8 mouse cellular contexts compared by ENCODE assay signal in genomic region chr7:126502023-126502741, GRCm38 (mm10). TPM values are rescaled to one million over a fixed set of nuclear protein-coding genes. Genes with fewer than 3 reads are reported as not detected.
A peak's percentile ranks its signal among the peaks of the same experiment; 100 is the strongest.
DNase-seq lines count a peak whose midpoint lies in the region; ATAC-seq and TF ChIP-seq lines count a peak whose summit lies in the region.

No protein-coding gene starts in this region.

- H3K27ac ChIP-seq in hindbrain, embryonic 10.5 days: peak overlapping the region; percentile 100
- peak overlapping the region; percentile 99 for H3K27ac ChIP-seq in lung, postnatal 0 days (ENCODE audit: low read length)

- peaks cover 42% of the 10 kb centered on the region for H3K36me3 ChIP-seq in hindbrain, embryonic 10.5 days
- H3K36me3 ChIP-seq in lung, postnatal 0 days (ENCODE audit: insufficient read depth, low read length): peaks cover 32% of the 10 kb centered on the region

- DNase-seq in Muller cell, postnatal 12 days (ENCODE audit: inconsistent ontology term): peak; percentile 100
- DNase-seq in cerebellum, adult 9-10 months: peak; percentile 93
- DNase-seq in hindbrain, embryonic 10.5 days (ENCODE audit: low spot score): peak; percentile 98
- DNase-seq in layer of hippocampus, postnatal 10 days (ENCODE audit: low spot score in 2 of 2): peak; percentile 93 to 96
- peak; percentile 98 for DNase-seq in lung, postnatal 0 days (ENCODE audit: low spot score)
- DNase-seq in ovary, postnatal 10 days (ENCODE audit: low spot score): peak; percentile 88
- peak; percentile 94 for DNase-seq in thymus, postnatal 0 days (ENCODE audit: low spot score)

- peaks cover 12% of the 10 kb centered on the region for H3K4me1 ChIP-seq in hindbrain, embryonic 10.5 days (replicated peaks)
- H3K4me1 ChIP-seq in lung, postnatal 0 days (ENCODE audit: insufficient read depth, low read depth, low read length): 0 out of 2 replicates have a peak, but pooled peaks cover 3% of the 10 kb centered on the region

- peak overlapping the region; percentile 98 for H3K4me3 ChIP-seq in hindbrain, embryonic 10.5 days
- peak overlapping the region; percentile 83 for H3K4me3 ChIP-seq in lung, postnatal 0 days (ENCODE audit: low read depth, low read length)

- peak; percentile 32; the same call in 1 of the 2 replicates for TF ChIP-seq EP300 in lung, postnatal 0 days (IDR thresholded peaks at IDR 0.05)

- no peak for TF ChIP-seq CTCF in lung, postnatal 0 days (IDR thresholded peaks at IDR 0.05)

- peak; percentile 81 for ATAC-seq in frontal cortex, adult (ENCODE audit: low TSS enrichment)
- peak; percentile 84 for ATAC-seq in lung, postnatal 0 days

- under 1% methylated on average over 57 of the region's 57 CpGs for WGBS in hindbrain, embryonic 10.5 days
- WGBS in lung, postnatal 0 days: under 1% methylated on average over 50 of the region's 57 CpGs

- H3K9ac ChIP-seq in lung, postnatal 0 days (replicated peaks; ENCODE audit: low read depth): peak overlapping the region; percentile 93

- H3K9me3 ChIP-seq in hindbrain, embryonic 10.5 days: no peaks in the 10 kb centered on the region
- H3K9me3 ChIP-seq in lung, postnatal 0 days (ENCODE audit: low read length): no peaks in the 10 kb centered on the region

- H3K4me2 ChIP-seq in lung, postnatal 0 days (replicated peaks; ENCODE audit: low read depth, low read length): peak overlapping the region; percentile 62

- no peaks in the 10 kb centered on the region for H3K27me3 ChIP-seq in hindbrain, embryonic 10.5 days (ENCODE audit: insufficient read depth, poor library complexity, severe bottlenecking)
- no peaks in the 10 kb centered on the region for H3K27me3 ChIP-seq in lung, postnatal 0 days (replicated peaks; ENCODE audit: insufficient read depth, low read length)

RNA-seq across cellular contexts. Expression of gene Atxn2l, which starts 1.1 kb away (rescaled TPM):
- polyA plus RNA-seq in hindbrain, embryonic 10.5 days (2016; fragmentation: Nextera tagmentation; extraction: Ambion mirVana): 53.4 and 66.8 TPM in 2 replicates
- 100 to 1,000 TPM; 118 to 123 TPM for total RNA-seq in layer of hippocampus, postnatal 10 days (2021)
- 22.1 and 24.5 TPM in 2 replicates for polyA plus RNA-seq in lung, postnatal 0 days (2015; fragmentation: Nextera tagmentation; extraction: Ambion mirVana)
- 37.9 and 38.5 TPM in 2 replicates for polyA plus RNA-seq in thymus, postnatal 0 days (2015; fragmentation: Nextera tagmentation; extraction: Ambion mirVana)

RNA-seq across cellular contexts. Expression of gene Tufm, which starts 15.0 kb away (rescaled TPM):
- polyA plus RNA-seq in hindbrain, embryonic 10.5 days (2016; fragmentation: Nextera tagmentation; extraction: Ambion mirVana): 156 and 169 TPM in 2 replicates
- total RNA-seq in layer of hippocampus, postnatal 10 days (2021): 100 to 1,000 TPM in 1 of 2 experiments, 10 to 100 TPM in 1; 88.2 to 106 TPM
- 47.3 and 49.7 TPM in 2 replicates for polyA plus RNA-seq in lung, postnatal 0 days (2015; fragmentation: Nextera tagmentation; extraction: Ambion mirVana)
- 95.4 and 104 TPM in 2 replicates for polyA plus RNA-seq in thymus, postnatal 0 days (2015; fragmentation: Nextera tagmentation; extraction: Ambion mirVana)

RNA-seq across cellular contexts. Expression of gene Sh2b1, which starts 27.0 kb away (rescaled TPM):
- polyA plus RNA-seq in hindbrain, embryonic 10.5 days (2016; fragmentation: Nextera tagmentation; extraction: Ambion mirVana): 54.4 and 61.0 TPM in 2 replicates
- 10 to 100 TPM; 68.1 to 69.6 TPM for total RNA-seq in layer of hippocampus, postnatal 10 days (2021)
- 25.6 and 28.6 TPM in 2 replicates for polyA plus RNA-seq in lung, postnatal 0 days (2015; fragmentation: Nextera tagmentation; extraction: Ambion mirVana)
- 37.8 and 38.6 TPM in 2 replicates for polyA plus RNA-seq in thymus, postnatal 0 days (2015; fragmentation: Nextera tagmentation; extraction: Ambion mirVana)

RNA-seq across cellular contexts. Expression of gene Atp2a1, which starts 39.3 kb away (rescaled TPM):
- polyA plus RNA-seq in hindbrain, embryonic 10.5 days (2016; fragmentation: Nextera tagmentation; extraction: Ambion mirVana): 1.1 and 3.0 TPM in 2 replicates
- total RNA-seq in layer of hippocampus, postnatal 10 days (2021): under 1 TPM; 0.09 to 0.58 TPM
- 0.14 and 0.29 TPM in 2 replicates for polyA plus RNA-seq in lung, postnatal 0 days (2015; fragmentation: Nextera tagmentation; extraction: Ambion mirVana)
- polyA plus RNA-seq in thymus, postnatal 0 days (2015; fragmentation: Nextera tagmentation; extraction: Ambion mirVana): 3.1 and 4.2 TPM in 2 replicates

Comparison
In these comparisons a context has a peak if more than half of its experiments do, and no peak if none do; other contexts are left out.
1. Peak in every context shown above with its lines: DNase-seq, ATAC-seq, H3K4me3 ChIP-seq and H3K27ac ChIP-seq.